Mouse (Mus musculus): Measurements from ENCODE around the gene Hmcn1. TPM values are rescaled to one million over a fixed set of nuclear protein-coding genes. Genes with fewer than 3 reads are reported as not detected.

The Hmcn1 gene
- polyA plus RNA-seq, 1 experiment from 2014 or later = 14.2 TPM

Other genes starting within 250 kb of the Hmcn1 start
- gene Gm47985, start 189.1 kb upstream of the Hmcn1 start, polyA plus RNA-seq (2016; fragmentation: Nextera tagmentation; extraction: Ambion mirVana) = 0.28 and 0.44 TPM in 2 replicates
- gene Gm8947, start 198.9 kb upstream of the Hmcn1 start, polyA plus RNA-seq (2016; fragmentation: Nextera tagmentation; extraction: Ambion mirVana) = not detected in 2 replicates
- not detected in 2 replicates for gene Gm47995, start 205.0 kb upstream of the Hmcn1 start, polyA plus RNA-seq (2016; fragmentation: Nextera tagmentation; extraction: Ambion mirVana)
- not detected in 2 replicates for gene 3110040M04Rik, start 210.7 kb upstream of the Hmcn1 start, polyA plus RNA-seq (2016; fragmentation: Nextera tagmentation; extraction: Ambion mirVana)
- 0.50 TPM in 1 of 2 replicates, not detected in the other for gene Gm47996, start 216.7 kb upstream of the Hmcn1 start, polyA plus RNA-seq (2016; fragmentation: Nextera tagmentation; extraction: Ambion mirVana)